Mouse (Mus musculus) naive thymus-derived CD4-positive, alpha-beta T cell, adult 5 months (primary cell): ENCODE results near the gene Hk1. TPM values are rescaled to one million over a fixed set of nuclear protein-coding genes. Genes with fewer than 3 reads are reported as not detected.

Source experiments
- polyA plus RNA-seq: library from polyadenylated mRNA; unstranded; fragments of 100-300 nt; shearing (Covaris generic); gene quantifications from one replicate; pipeline ENCODE4 v1.2.1, GENCODE M21; 2017

The Hk1 gene
- polyA plus RNA-seq = 83.3 TPM

GRCm38 (mm10) chr10:62379808-62380207, at the start of gene Hk1:
Gene Hk1 (minus strand): TSS chr10:62379908.

DNA sequence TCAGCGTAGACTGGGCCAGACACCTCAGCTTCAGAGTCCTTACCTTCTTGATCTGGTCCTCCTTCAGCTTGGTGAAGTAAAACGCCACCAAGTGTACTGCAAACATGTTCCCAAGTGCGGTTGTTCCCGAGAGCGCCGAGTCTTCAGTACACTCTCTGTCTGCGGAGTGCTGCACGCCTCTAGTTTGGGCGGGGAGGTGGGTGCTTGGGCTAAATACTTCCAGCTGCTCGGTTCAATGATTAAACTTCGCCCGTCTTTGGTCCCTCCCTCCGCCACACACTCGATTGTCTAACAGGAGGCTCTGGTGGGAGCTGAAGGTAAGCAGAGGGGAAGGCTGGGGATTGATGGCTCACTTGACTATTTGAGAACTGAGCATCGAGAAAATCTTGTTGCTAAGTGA, 42.5 kb upstream of the Hk1 start, which contains the start of gene Hkdc1:
Gene Hkdc1 (minus strand): TSS at position 237 of the 400 bp plus-strand sequence.

GRCm38 (mm10) chr10:62252000-62252488, 127.7 kb downstream of the Hk1 start, which contains the start of gene Tacr2:
Gene Tacr2 (plus strand): TSS chr10:62252438.

DNA sequence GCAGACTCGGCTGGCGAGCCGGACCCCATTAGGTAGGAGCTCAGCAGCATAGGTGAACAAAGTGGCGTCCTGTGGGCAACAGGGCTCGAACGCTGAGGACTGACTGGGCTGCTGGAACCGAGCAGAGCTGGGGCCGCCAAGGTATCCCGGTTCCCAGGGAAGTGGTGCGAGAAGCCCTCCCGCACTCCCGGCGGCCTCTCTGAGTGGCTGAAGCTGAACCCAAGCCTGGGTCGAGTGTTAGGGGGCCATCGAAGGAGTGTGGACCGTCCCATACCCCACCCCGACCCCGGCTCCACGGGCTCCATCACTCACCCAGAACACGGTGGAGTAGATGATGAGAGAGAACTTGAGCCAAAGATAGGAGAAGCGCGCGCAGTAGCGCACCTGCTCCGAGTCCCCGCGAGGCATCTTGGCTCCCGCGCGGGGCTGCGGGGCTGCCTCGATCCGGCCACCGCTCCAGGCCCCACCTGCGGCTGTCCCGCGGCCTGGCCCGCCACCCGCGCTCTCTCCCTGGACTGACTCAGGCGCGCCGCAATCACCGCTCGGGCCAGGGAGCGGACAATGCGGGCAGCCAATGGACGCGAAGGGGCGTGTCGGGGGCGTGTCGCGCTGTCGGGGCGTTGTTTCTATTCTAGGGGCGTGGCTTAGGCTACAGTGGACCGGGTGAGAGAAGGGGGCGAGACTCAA, 148.9 kb downstream of the Hk1 start, which contains the start of gene Tspan15:
Gene Tspan15 (minus strand): TSS at position 544 of the 687 bp plus-strand sequence.

Other genes starting within 250 kb of the Hk1 start
- not detected for gene Neurog3, start 246.8 kb downstream of the Hk1 start, polyA plus RNA-seq
- gene Fam241b, start 236.0 kb downstream of the Hk1 start, polyA plus RNA-seq = not detected
- gene Tspan15, start 148.7 kb downstream of the Hk1 start, polyA plus RNA-seq = not detected
- not detected for gene Tacr2, start 127.5 kb downstream of the Hk1 start, polyA plus RNA-seq
- not detected for gene Hkdc1, start 42.6 kb upstream of the Hk1 start, polyA plus RNA-seq
- gene 4930507D05Rik, start 69.6 kb upstream of the Hk1 start, polyA plus RNA-seq = 0.39 TPM
- gene Supv3l1, start 69.8 kb upstream of the Hk1 start, polyA plus RNA-seq = 23.0 TPM
- gene Vps26a, start 106.9 kb upstream of the Hk1 start, polyA plus RNA-seq = 55.5 TPM
- gene Srgn, start 147.5 kb upstream of the Hk1 start, polyA plus RNA-seq = 1,308 TPM
- 28.4 TPM for gene Kif1bp, start 198.5 kb upstream of the Hk1 start, polyA plus RNA-seq
- 62.1 TPM for gene Ddx21, start 222.4 kb upstream of the Hk1 start, polyA plus RNA-seq